Mouse (Mus musculus) liver, adult (tissue): ENCODE results near the gene Zgpat.

Experiments
- GATA4 ChIP-seq: IDR thresholded peaks from 2 replicates; pipeline ENCODE4 v1.6.1; 2014; ENCODE audit warnings: mild to moderate bottlenecking, low read length; ENCODE audit not compliant: insufficient replicate concordance

The Zgpat gene

DNA sequence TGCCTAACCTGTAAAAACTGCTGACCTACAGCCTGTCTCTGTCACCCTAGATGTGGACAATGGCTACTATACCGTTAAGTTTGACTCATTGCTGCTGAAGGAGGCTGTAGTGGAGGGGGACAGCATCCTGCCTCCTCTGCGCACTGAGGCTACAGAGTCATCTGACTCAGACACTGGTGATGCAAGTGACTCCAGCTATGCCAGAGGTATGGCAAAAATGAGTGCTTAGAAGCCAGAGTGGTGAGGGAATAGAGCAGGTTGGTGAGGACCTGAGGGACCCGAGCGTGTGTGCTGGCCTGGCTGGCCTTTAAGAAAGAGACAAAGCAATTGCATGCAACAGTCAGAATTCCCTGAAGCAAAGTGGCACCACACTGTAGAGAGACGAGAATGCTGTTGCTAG is 14.0 kb downstream of the Zgpat start:
- TF ChIP-seq GATA4: no peak

GRCm38 (mm10) chr2:181379778-181380177 is 15.1 kb downstream of the Zgpat start, which contains the start of gene Lime1:
Lime1 (plus strand) TSS chr2:181380078.
- TF ChIP-seq GATA4: no peak

GRCm38 (mm10) chr2:181380251-181380650 is 15.5 kb downstream of the Zgpat start:
- no peak for TF ChIP-seq GATA4

DNA sequence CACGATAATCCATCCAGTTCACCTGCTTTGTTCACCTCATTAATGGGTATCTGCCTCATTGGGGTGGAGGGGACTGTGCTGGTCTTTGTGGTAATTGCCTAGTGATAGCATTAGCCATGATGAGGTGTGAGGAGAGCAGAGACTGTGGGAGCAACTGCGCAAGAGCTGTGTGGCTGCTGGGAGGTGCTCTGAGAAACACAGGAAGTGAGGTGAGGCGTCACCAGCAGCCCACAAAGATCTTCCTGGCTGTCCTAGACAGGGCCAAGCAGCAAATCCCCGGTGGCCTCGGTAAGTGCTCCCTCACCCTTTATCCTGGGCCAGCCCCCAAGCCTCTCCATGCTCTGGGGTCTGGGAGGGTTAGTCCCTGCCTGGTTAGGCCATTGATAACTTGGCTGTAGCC is 16.4 kb downstream of the Zgpat start:
- TF ChIP-seq GATA4: no peak

DNA sequence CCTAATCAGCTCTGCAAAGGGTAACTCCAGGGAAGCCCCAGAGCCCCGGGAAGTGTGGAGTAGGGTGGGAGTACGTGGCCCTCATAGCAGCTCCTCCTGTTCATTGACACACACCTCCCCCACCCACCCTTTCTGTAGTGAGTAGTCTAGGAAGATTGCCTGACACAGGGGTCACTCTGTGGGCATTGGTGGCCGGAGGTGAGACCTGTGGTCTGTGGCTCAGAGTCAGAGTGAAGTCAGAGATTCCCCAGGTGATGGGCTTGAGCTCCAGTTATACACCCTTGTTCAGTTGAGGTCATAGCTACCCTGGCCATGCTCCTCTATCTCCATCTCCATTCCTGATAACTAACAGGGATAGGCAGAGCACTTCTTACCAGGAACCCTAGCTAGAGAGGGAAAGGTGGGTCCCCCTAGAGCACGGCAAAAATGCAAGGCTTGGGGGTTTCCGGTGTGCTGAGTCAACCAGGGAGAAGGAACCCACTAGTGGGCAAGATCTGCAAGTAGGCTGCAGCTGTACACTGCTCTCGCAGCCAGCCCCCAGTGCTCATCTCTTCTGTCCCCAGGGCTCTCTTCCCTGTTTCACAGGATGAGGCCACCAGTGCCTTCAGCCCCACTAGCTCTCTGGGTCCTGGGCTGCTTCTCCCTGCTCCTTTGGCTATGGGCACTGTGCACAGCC is 17.0 kb downstream of the Zgpat start:
- no peak for TF ChIP-seq GATA4

- no peak for TF ChIP-seq GATA4
These were observed 19.7 kb downstream of the Zgpat start for GRCm38 (mm10) chr2:181384463-181384862.

- TF ChIP-seq GATA4: no peak
These were observed 20.2 kb downstream of the Zgpat start for GRCm38 (mm10) chr2:181384919-181385391.

DNA sequence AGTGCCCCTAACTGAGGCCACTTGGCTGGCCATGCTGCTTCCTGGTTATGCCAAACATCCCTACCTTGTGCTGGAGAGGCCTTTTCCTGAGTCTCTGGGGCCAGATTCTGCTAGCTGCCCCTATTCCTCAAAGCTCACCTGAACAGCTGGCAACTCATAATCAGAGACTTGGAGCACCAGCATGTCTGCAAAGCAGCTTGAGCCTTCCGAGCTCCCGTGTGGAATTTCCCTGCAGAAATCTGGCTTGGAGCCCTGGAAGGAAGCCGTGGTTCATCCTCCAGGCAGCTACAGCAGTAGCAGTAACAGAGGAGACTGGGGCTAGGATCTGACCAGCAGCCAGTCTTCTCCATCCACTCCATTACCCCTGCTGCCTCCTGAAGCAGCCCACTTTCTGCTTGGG is 21.2 kb downstream of the Zgpat start:
- no peak for TF ChIP-seq GATA4

DNA sequence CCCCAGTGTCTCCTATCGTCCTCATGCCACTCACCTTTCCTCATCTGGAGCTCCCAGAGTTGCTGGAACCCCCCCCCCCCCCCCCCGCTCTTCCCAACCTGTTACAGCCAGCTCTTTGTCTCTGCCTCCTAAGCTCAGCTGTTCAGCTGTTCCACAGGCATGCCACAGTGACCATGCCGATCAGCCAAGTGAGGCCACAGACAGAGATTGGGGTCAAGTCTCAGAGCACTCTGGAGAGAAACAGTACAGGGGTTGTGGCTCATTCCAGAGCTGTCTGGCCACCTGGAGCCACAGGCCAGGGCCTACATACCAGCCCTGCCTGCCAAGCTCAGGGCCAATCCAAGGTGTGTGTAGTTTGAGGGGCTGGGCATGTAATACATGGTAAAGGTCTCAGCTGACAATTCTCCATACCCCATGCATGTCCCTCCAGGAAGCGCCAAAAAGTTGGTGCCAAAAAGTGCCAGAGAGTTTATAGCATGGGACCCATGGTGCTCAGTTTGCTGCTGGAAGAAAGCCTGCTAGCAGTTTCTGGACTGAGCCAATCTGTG is 22.0 kb downstream of the Zgpat start:
- no peak for TF ChIP-seq GATA4

DNA sequence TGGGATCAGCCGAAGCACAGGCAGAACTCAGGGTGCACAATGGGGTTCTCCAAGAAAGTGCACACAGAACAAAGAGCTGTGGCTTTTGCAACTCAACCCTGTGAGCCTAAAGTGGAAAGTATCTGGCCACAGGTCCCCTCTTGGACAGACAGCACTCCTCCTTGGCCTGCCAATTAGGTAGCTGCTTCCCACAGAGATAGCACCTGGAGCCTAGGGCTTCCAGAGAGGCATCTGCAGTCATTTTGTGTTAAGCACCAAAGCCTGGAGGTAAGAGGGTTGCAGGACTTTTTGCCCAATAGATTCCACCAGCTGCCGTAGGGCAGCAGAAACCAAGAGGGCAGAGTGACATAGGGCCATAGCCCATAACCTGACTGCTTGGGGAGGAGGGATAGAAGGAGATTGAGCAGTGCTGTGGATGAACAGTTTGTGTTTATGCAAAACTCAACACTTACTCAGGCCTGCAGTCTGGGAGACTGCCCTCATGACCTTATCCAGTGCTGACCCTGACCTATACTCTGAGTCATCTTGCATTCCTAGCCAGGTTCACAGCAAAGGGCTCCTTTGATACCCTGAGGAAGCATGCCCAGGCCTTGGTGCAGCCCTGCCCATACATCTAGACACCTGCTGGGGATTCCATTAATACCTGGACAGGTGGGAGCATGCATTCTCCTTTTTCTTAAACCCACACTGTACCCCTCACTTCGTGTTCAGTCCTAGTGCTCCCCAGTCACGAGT is 25.6 kb downstream of the Zgpat start:
- TF ChIP-seq GATA4: no peak

DNA sequence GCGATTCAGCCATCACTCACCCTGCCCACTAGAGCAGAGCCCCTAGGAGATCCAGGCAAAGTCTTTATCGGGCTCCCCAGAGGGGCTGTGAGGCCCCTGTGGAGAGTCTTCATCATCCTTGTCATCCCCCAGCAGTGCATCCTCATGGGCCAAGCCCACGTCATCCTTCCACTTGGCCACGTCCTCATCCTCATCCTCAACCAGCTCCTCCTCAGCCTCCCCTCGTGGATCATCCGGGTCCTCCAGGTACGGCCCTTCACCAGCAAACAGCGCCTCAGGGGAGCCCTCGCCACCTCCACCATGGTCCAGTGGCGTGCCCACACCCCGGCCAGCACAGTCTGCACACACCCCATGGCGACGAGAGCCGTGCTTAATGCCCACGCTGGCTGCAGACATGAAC is 26.3 kb downstream of the Zgpat start:
- TF ChIP-seq GATA4: no peak

DNA sequence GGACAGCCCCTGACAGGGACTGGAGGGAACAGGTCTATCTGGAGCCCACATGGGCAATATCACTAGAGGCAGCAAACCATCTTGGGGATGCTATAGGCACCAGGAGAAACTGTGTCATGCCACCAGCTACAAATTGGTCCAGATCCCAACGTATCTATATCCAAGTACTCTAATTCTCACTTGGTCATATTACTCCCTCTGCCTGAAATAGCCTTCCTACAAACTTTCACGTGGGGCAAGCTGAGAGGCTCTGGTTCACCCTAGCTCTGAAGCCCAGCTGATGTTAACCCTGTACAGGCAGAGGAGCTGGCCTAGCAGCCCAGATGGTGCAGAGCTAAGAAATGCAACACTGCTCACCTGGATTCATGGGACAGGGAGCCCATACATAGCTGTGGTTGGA is 26.8 kb downstream of the Zgpat start:
- TF ChIP-seq GATA4: no peak

GRCm38 (mm10) chr2:181392600-181393213 is 28.0 kb downstream of the Zgpat start:
- TF ChIP-seq GATA4: no peak

DNA sequence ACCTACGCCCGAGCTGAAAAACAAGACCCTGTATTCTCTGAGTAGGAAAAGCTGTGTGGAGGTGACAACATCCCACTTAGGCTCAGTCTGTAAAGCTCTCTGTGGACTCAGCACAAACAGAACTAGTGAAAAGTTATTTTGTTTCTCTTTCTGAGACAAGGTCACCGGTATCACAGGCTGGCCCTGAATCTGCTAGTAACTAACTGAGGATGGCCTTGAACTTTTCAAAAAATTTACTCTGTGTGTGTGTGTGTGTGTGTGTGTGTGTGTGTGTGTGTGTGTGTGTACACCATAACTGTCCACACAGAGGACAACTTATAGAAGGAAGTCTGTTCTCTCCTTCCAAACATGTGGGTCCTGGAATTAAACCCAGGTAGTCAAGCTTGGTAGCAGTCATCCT is 29.4 kb downstream of the Zgpat start:
- TF ChIP-seq GATA4: no peak

DNA sequence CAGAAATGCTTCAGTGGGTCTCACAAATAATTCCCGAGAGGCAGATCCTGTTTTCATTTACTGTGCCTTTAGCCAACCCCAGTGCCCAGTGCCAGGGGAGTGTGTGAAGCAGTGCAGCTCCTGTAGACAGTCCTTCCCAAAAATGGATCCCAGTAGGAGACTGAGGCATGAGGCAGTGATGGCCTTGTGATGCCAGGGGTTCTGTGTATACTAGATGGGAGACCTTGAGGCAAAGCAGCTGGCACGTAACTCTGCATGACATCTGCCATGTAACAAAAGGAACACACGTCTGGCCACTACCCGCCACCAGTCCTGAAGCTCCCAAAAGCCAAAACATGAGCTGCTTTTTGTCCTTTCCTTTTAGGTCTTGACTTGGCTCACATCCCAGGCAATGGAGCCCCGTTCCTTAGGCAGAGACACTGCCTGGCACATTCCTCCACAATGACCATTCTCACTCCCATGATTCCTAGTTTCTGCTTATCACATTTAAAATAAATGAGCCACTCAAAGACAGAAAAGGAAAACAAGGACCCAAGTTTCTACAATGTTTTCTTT is 32.6 kb downstream of the Zgpat start:
- TF ChIP-seq GATA4: no peak
